In the genomic region with DNA sequence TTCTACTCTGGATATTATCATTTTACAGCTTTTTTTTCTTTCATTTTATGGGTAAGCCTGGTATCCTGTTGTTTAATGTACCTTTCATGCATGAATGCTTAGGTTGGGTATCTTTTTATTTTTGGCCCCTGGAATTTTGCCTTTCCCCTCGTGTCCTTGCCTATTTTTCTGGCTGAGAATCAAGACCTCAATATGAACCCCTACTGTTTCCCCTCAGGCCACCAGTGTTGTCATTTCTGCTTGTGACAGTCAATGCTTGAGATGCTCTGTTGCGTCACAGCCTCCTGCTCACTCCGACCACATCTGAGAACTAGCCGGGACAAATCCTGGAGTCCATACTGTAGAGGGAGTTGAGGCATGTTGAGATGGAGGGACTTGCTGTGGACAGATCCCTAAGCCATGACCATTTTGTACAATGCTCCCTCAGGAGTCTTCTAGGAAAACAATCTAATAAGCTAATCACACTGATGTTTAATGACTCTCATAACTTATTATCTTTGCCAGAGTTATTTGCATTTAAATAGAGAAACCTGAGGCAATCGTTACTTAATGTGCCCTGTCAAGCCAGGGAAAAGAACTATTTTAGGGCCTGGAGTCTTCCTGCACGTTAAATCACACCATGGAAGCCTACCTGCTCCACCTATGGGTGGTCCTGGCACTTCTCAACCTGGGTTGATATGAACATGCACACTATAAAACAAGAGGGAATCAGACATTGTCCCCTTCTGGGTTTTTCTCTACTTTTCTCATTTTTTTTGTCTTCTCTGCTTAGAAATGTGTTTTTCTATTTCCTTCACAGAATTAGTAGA, we compare ENCODE assay signal across 13 mouse cellular contexts.
DNase-seq lines count a peak whose midpoint lies in the region; ATAC-seq and TF ChIP-seq lines count a peak whose summit lies in the region.
"Had no signal": no experiment of that assay in that cellular context is flagged by ENCODE, and none has a peak within 500 bp of the region (broad histone marks: within the 10 kb centered on the region; RNA-seq: fewer than 3 reads in every experiment).

No protein-coding gene starts in this region.

- H3K4me3 ChIP-seq in forebrain, postnatal 0 days (ENCODE audit: low read depth, low read length): no peak overlapping the region
- H3K4me3 ChIP-seq in forebrain, embryonic 13.5 days: no peak overlapping the region
- H3K4me3 ChIP-seq in midbrain, postnatal 0 days (ENCODE audit: low read depth, low read length): no peak overlapping the region
- no peak overlapping the region for H3K4me3 ChIP-seq in midbrain, embryonic 16.5 days (ENCODE audit: low read depth, low read length)
- no peak overlapping the region for H3K4me3 ChIP-seq in hindbrain, embryonic 14.5 days (replicated peaks; ENCODE audit: low read length)
- H3K4me3 ChIP-seq: forebrain, embryonic 12.5 days; limb, embryonic 13.5 days; liver, embryonic 15.5 days; midbrain, embryonic 12.5 days had no signal

- peak; percentile 50; the same call in 1 of the 2 replicates for ATAC-seq in forebrain, postnatal 0 days
- ATAC-seq in forebrain, embryonic 13.5 days: no peak
- ATAC-seq in midbrain, postnatal 0 days (ENCODE audit: low FRiP score): no peak
- no peak for ATAC-seq in midbrain, embryonic 16.5 days
- peak; percentile 59; the same call in 1 of the 2 replicates for ATAC-seq in hindbrain, embryonic 14.5 days (ENCODE audit: low FRiP score)

- 0 out of 2 replicates have a peak, but pooled peaks cover 3% of the 10 kb centered on the region for H3K4me1 ChIP-seq in forebrain, postnatal 0 days (ENCODE audit: insufficient read depth)
- peaks cover 17% of the 10 kb centered on the region for H3K4me1 ChIP-seq in forebrain, embryonic 13.5 days
- H3K4me1 ChIP-seq in midbrain, postnatal 0 days (ENCODE audit: insufficient read depth, low read length): peaks cover 8% of the 10 kb centered on the region; the same call in 1 of the 2 replicates
- H3K4me1 ChIP-seq in midbrain, embryonic 16.5 days (ENCODE audit: control insufficient read depth, insufficient read depth, low read length): peaks cover 15% of the 10 kb centered on the region
- H3K4me1 ChIP-seq in hindbrain, embryonic 14.5 days (replicated peaks; ENCODE audit: control insufficient read depth, insufficient read depth, low read length): peaks cover 15% of the 10 kb centered on the region
- H3K4me1 ChIP-seq: limb, embryonic 13.5 days; liver, embryonic 15.5 days had no signal

- DNase-seq in forebrain, postnatal 0 days: no peak
- peak; percentile 51 for DNase-seq in midbrain, postnatal 0 days (ENCODE audit: low spot score)
- DNase-seq in hindbrain, embryonic 14.5 days (ENCODE audit: low spot score): peak; percentile 29
- DNase-seq in MN1 (ENCODE audit: low spot score): no peak
- DNase-seq in spleen, adult 12 weeks (ENCODE audit: low spot score): no peak
- DNase-seq: adrenal gland, postnatal 10 days; embryo, embryonic 11 days had no signal

- H3K27ac ChIP-seq in forebrain, postnatal 0 days (ENCODE audit: low read depth, low read length): no peak overlapping the region
- H3K27ac ChIP-seq in forebrain, embryonic 13.5 days: no peak overlapping the region
- H3K27ac ChIP-seq in midbrain, postnatal 0 days (ENCODE audit: low read depth, low read length): no peak overlapping the region
- H3K27ac ChIP-seq in midbrain, embryonic 16.5 days (ENCODE audit: low read length): no peak overlapping the region
- peak overlapping the region; percentile 49; the same call in 1 of the 2 replicates for H3K27ac ChIP-seq in hindbrain, embryonic 14.5 days
- H3K27ac ChIP-seq: forebrain, embryonic 12.5 days; limb, embryonic 13.5 days; liver, embryonic 15.5 days; midbrain, embryonic 12.5 days had no signal

- H3K36me3 ChIP-seq in forebrain, postnatal 0 days (ENCODE audit: insufficient read depth): no peaks in the 10 kb centered on the region
- H3K36me3 ChIP-seq in forebrain, embryonic 13.5 days (ENCODE audit: poor library complexity, severe bottlenecking): no peaks in the 10 kb centered on the region
- H3K36me3 ChIP-seq in midbrain, postnatal 0 days (ENCODE audit: insufficient read depth, low read length): no peaks in the 10 kb centered on the region
- no peaks in the 10 kb centered on the region for H3K36me3 ChIP-seq in midbrain, embryonic 16.5 days (ENCODE audit: control insufficient read depth, insufficient read depth, low read length)
- H3K36me3 ChIP-seq in hindbrain, embryonic 14.5 days (replicated peaks; ENCODE audit: control insufficient read depth, insufficient read depth): no peaks in the 10 kb centered on the region
- H3K36me3 ChIP-seq: forebrain, embryonic 12.5 days; limb, embryonic 13.5 days; liver, embryonic 15.5 days; midbrain, embryonic 12.5 days had no signal

- TF ChIP-seq CTCF in forebrain, postnatal 0 days (IDR thresholded peaks at IDR 0.05; ENCODE audit: low read depth): peak; percentile 31; the same call in 1 of the 2 replicates
- peak; percentile 59 for TF ChIP-seq CTCF in midbrain, postnatal 0 days (IDR thresholded peaks at IDR 0.05)

- no peaks in the 10 kb centered on the region for H3K27me3 ChIP-seq in forebrain, postnatal 0 days (ENCODE audit: insufficient read depth, low read length)
- H3K27me3 ChIP-seq in forebrain, embryonic 13.5 days: no peaks in the 10 kb centered on the region
- no peaks in the 10 kb centered on the region for H3K27me3 ChIP-seq in midbrain, postnatal 0 days (ENCODE audit: insufficient read depth, low read length)
- no peaks in the 10 kb centered on the region for H3K27me3 ChIP-seq in midbrain, embryonic 16.5 days (ENCODE audit: control insufficient read depth, insufficient read depth, low read depth, low read length)
- H3K27me3 ChIP-seq in hindbrain, embryonic 14.5 days (ENCODE audit: control insufficient read depth, insufficient read depth, low read length): no peaks in the 10 kb centered on the region
- H3K27me3 ChIP-seq: liver, embryonic 15.5 days; midbrain, embryonic 12.5 days had no signal

- H3K9me3 ChIP-seq in forebrain, postnatal 0 days (ENCODE audit: low read length): no peaks in the 10 kb centered on the region
- no peaks in the 10 kb centered on the region for H3K9me3 ChIP-seq in forebrain, embryonic 13.5 days (replicated peaks)
- H3K9me3 ChIP-seq in midbrain, postnatal 0 days (ENCODE audit: low read length): no peaks in the 10 kb centered on the region
- H3K9me3 ChIP-seq in midbrain, embryonic 16.5 days (replicated peaks; ENCODE audit: control insufficient read depth, low read length, poor library complexity, severe bottlenecking): no peaks in the 10 kb centered on the region
- H3K9me3 ChIP-seq in hindbrain, embryonic 14.5 days (ENCODE audit: control insufficient read depth, low read length): no peaks in the 10 kb centered on the region
- H3K9me3 ChIP-seq: forebrain, embryonic 12.5 days; limb, embryonic 13.5 days; liver, embryonic 15.5 days; midbrain, embryonic 12.5 days had no signal

- WGBS in forebrain, postnatal 0 days: 25% methylated on average over 6 of the region's 6 CpGs
- 21% methylated on average over 6 of the region's 6 CpGs for WGBS in forebrain, embryonic 13.5 days
- 37% methylated on average over 6 of the region's 6 CpGs for WGBS in midbrain, postnatal 0 days
- 40% methylated on average over 6 of the region's 6 CpGs for WGBS in midbrain, embryonic 16.5 days
- WGBS in hindbrain, embryonic 14.5 days: 24% methylated on average over 6 of the region's 6 CpGs

- no peak overlapping the region for H3K9ac ChIP-seq in forebrain, postnatal 0 days
- H3K9ac ChIP-seq in forebrain, embryonic 13.5 days: no peak overlapping the region
- H3K9ac ChIP-seq in midbrain, postnatal 0 days (replicated peaks; ENCODE audit: low read length, poor library complexity, severe bottlenecking): no peak overlapping the region
- H3K9ac ChIP-seq in midbrain, embryonic 16.5 days (ENCODE audit: low read depth, low read length): no peak overlapping the region
- no peak overlapping the region for H3K9ac ChIP-seq in hindbrain, embryonic 14.5 days
- H3K9ac ChIP-seq: forebrain, embryonic 12.5 days; limb, embryonic 13.5 days; liver, embryonic 15.5 days; midbrain, embryonic 12.5 days had no signal

- no peak overlapping the region for H3K4me2 ChIP-seq in forebrain, postnatal 0 days (ENCODE audit: low read depth)
- no peak overlapping the region for H3K4me2 ChIP-seq in forebrain, embryonic 13.5 days
- H3K4me2 ChIP-seq in midbrain, postnatal 0 days (ENCODE audit: low read depth, low read length, poor library complexity, severe bottlenecking): no peak overlapping the region
- H3K4me2 ChIP-seq in midbrain, embryonic 16.5 days (ENCODE audit: low read length): no peak overlapping the region
- H3K4me2 ChIP-seq in hindbrain, embryonic 14.5 days (replicated peaks): no peak overlapping the region
- H3K4me2 ChIP-seq: forebrain, embryonic 12.5 days; limb, embryonic 13.5 days; liver, embryonic 15.5 days; midbrain, embryonic 12.5 days had no signal

Comparison
In these comparisons a context has a peak if more than half of its experiments do, and no peak if none do; other contexts are left out.
1. ATAC-seq: peak in forebrain, postnatal 0 days (single experiment) and hindbrain, embryonic 14.5 days (single experiment); none in forebrain, embryonic 13.5 days (single experiment), midbrain, postnatal 0 days (single experiment) and midbrain, embryonic 16.5 days (single experiment).
2. DNase-seq: peak in midbrain, postnatal 0 days (single experiment) and hindbrain, embryonic 14.5 days (single experiment); none in forebrain, postnatal 0 days (single experiment), MN1 (single experiment) and spleen, adult 12 weeks (single experiment).